In the genomic region with DNA sequence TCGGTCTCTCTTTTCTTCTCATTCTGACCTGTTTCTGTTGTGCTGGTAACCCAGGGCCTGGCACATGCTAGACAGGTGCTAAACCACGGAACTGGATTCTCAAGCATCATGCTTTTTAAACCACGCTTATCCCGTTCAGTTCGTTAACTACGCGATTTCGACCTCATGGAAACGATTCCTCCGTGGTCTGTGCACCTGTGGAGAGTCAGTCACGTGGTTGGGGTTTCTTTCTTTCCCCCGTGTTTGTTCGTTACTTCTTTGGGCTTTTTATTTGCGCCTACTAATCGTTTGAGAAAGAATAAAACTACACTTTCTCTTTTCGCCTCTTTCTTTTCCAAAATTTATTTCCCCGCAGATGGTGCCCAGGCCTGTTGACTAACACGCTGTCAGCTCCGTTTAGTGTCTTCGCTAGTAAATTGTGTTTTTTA, we compare ENCODE assay signal across 15 mouse cellular contexts. TPM values are rescaled to one million over a fixed set of nuclear protein-coding genes. Genes with fewer than 3 reads are reported as not detected.
DNase-seq lines count a peak whose midpoint lies in the region; ATAC-seq and TF ChIP-seq lines count a peak whose summit lies in the region.
"Had no signal": no experiment of that assay in that cellular context is flagged by ENCODE, and none has a peak within 500 bp of the region (broad histone marks: within the 10 kb centered on the region; RNA-seq: fewer than 3 reads in every experiment).

No protein-coding gene starts in this region.

- no peaks in the 10 kb centered on the region for H3K4me1 ChIP-seq in stomach, postnatal 0 days (replicated peaks; ENCODE audit: control insufficient read depth, insufficient read depth)

- no peak overlapping the region for H3K4me2 ChIP-seq in stomach, postnatal 0 days (replicated peaks; ENCODE audit: low read depth)
- H3K4me2 ChIP-seq: embryonic facial prominence, embryonic 15.5 days; limb, embryonic 15.5 days had no signal

- H3K9me3 ChIP-seq in stomach, postnatal 0 days (ENCODE audit: control insufficient read depth, low read length), result no peaks in the 10 kb centered on the region
- H3K9me3 ChIP-seq: embryonic facial prominence, embryonic 15.5 days; limb, embryonic 15.5 days had no signal

- no peak overlapping the region for H3K4me3 ChIP-seq in gastrocnemius, adult 2 months
- no peak overlapping the region for H3K4me3 ChIP-seq in stomach, postnatal 0 days (ENCODE audit: low read depth, low read length)
- H3K4me3 ChIP-seq: embryonic facial prominence, embryonic 15.5 days; left cerebral cortex, adult 2 months; limb, embryonic 15.5 days had no signal

- peak overlapping the region; percentile 55; the same call in 1 of the 2 replicates for H3K27ac ChIP-seq in gastrocnemius, adult 2 months
- H3K27ac ChIP-seq in stomach, postnatal 0 days (replicated peaks), result no peak overlapping the region
- H3K27ac ChIP-seq: embryonic facial prominence, embryonic 15.5 days; left cerebral cortex, adult 2 months; limb, embryonic 15.5 days had no signal

- no peak for TF ChIP-seq EP300 in stomach, postnatal 0 days (optimal IDR thresholded peaks at IDR 0.05)

- no peak for DNase-seq in gastrocnemius, adult 2 months
- no peak for DNase-seq in gastrocnemius, adult 18-20 months (ENCODE audit: low spot score)
- peak; percentile 61 for DNase-seq in T-cell, adult 2 months (ENCODE audit: low spot score)
- DNase-seq in induced T-regulatory cell, adult 2 months (ENCODE audit: low read depth), result peak; percentile 75
- peak; percentile 79 for DNase-seq in thymus, postnatal 25 days
- DNase-seq in stomach, postnatal 0 days (ENCODE audit: low spot score), result no peak
- DNase-seq: adrenal gland, postnatal 14 days; heart, postnatal 36 days; kidney, postnatal 14 days; lung, adult 2 months had no signal

- intact Hi-C loops in gastrocnemius, adult 2 months (cut with DNase I), result no loop called here

- H3K9ac ChIP-seq in stomach, postnatal 0 days (ENCODE audit: low read length), result no peak overlapping the region
- H3K9ac ChIP-seq: embryonic facial prominence, embryonic 15.5 days; limb, embryonic 15.5 days had no signal

- H3K27me3 ChIP-seq in stomach, postnatal 0 days (ENCODE audit: control insufficient read depth, insufficient read depth, low read length), result no peaks in the 10 kb centered on the region
- H3K27me3 ChIP-seq: embryonic facial prominence, embryonic 15.5 days; limb, embryonic 15.5 days had no signal

- H3K36me3 ChIP-seq in stomach, postnatal 0 days (ENCODE audit: control insufficient read depth, insufficient read depth, low read length), result no peaks in the 10 kb centered on the region
- H3K36me3 ChIP-seq: embryonic facial prominence, embryonic 15.5 days; limb, embryonic 15.5 days had no signal

- TF ChIP-seq CTCF in gastrocnemius, adult 2 months (IDR thresholded peaks at IDR 0.05), result no peak
- no peak for TF ChIP-seq CTCF in stomach, postnatal 0 days (IDR thresholded peaks at IDR 0.05; ENCODE audit: low read depth)

- no peak for ATAC-seq in stomach, postnatal 0 days (ENCODE audit: low FRiP score, low TSS enrichment)
- ATAC-seq in erythroid progenitor cell, adult 5-6 weeks (replicated peaks; ENCODE audit: low FRiP score, poor library complexity, severe bottlenecking), result no peak
- ATAC-seq: intestine, postnatal 0 days had no signal

- WGBS in stomach, postnatal 0 days, result 88% methylated on average over 20 of the region's 20 CpGs

RNA-seq across cellular contexts. Expression of gene Metap2, which starts 42.0 kb away (rescaled TPM):
- 100 to 1,000 TPM; 147 to 182 TPM for total RNA-seq in gastrocnemius, adult 2 months (2021)
- total RNA-seq in gastrocnemius, adult 18-20 months (2021), result 100 to 1,000 TPM; 162 to 177 TPM
- polyA plus RNA-seq in stomach, postnatal 0 days (2015; fragmentation: Nextera tagmentation; extraction: Ambion mirVana), result 112 and 126 TPM in 2 replicates
- total RNA-seq in erythroid progenitor cell, adult 5-6 weeks (2015; ENCODE audit: low replicate concordance), result 1,957 and 2,402 TPM in 2 replicates
- 2,822 and 3,110 TPM in 2 replicates for total RNA-seq in erythroid progenitor cell, adult 5-6 weeks (2017; ENCODE audit: low replicate concordance)

Comparison
In these comparisons a context has a peak if more than half of its experiments do, and no peak if none do; other contexts are left out.
1. DNase-seq: peak in T-cell, adult 2 months (single experiment), induced T-regulatory cell, adult 2 months (single experiment) and thymus, postnatal 25 days (single experiment); none in gastrocnemius, adult 2 months (single experiment), gastrocnemius, adult 18-20 months (single experiment) and stomach, postnatal 0 days (single experiment).
2. RNA of gene Metap2, which starts 42.0 kb away (total RNA-seq): 1,957 to 3,110 TPM in erythroid progenitor cell, adult 5-6 weeks; 147 to 182 TPM in gastrocnemius, adult 2 months and 162 to 177 TPM in gastrocnemius, adult 18-20 months; every median in the first group is over 10 times any median in the second.